In genomic region chr16:5063472-5063871, GRCm38 (mm10) we compare ENCODE assay signal across 25 mouse cellular contexts. TPM values are rescaled to one million over a fixed set of nuclear protein-coding genes. Genes with fewer than 3 reads are reported as not detected.
"Had no signal": no experiment of that assay in that cellular context is flagged by ENCODE, and none has a peak within 500 bp of the region (broad histone marks: within the 10 kb centered on the region; RNA-seq: fewer than 3 reads in every experiment).

No protein-coding gene starts in this region.

- H3K27me3 ChIP-seq: lung, embryonic 15.5 days; midbrain, embryonic 12.5 days; neural tube, embryonic 13.5 days; neural tube, embryonic 15.5 days had no signal

- H3K4me3 ChIP-seq: lung, embryonic 15.5 days; midbrain, embryonic 10.5 days; midbrain, embryonic 12.5 days; myocyte; neural tube, embryonic 13.5 days; neural tube, embryonic 15.5 days had no signal

- H3K4me1 ChIP-seq: lung, embryonic 15.5 days; midbrain, embryonic 10.5 days; midbrain, embryonic 12.5 days; neural tube, embryonic 15.5 days had no signal

- DNase-seq: liver, postnatal 0 days; lung, adult 2 months; lung, postnatal 14 days; lung, postnatal 36 days; midbrain, embryonic 14.5 days; retina, postnatal 1 day; right cerebral cortex, adult 18-20 months; right cerebral cortex, postnatal 25 days; right cerebral cortex, postnatal 4 days; spleen, adult 18-20 months; thymus, adult 2 months; thymus, postnatal 25 days; thymus, postnatal 4 days had no signal

- ATAC-seq: liver, postnatal 0 days; lung, postnatal 0 days; midbrain, embryonic 16.5 days had no signal

- H3K9me3 ChIP-seq: lung, embryonic 15.5 days; midbrain, embryonic 10.5 days; midbrain, embryonic 12.5 days; neural tube, embryonic 13.5 days; neural tube, embryonic 15.5 days had no signal

RNA-seq across cellular contexts. Expression of gene Smim22, which starts 56.4 kb away (rescaled TPM):
- total RNA-seq: megakaryocyte progenitor cell, adult 5-6 weeks; megakaryocyte-erythroid progenitor cell, adult 5-6 weeks had no signal
- polyA plus RNA-seq: macrophage; midbrain, embryonic 12.5 days; midbrain, embryonic 14.5 days; neural tube, embryonic 11.5 days; neural tube, embryonic 13.5 days had no signal
